Mouse (Mus musculus) right cerebral cortex, postnatal 10 days (tissue): ENCODE measurements around the gene Olfr836.
"Not testable (repeated sequence)": the region's sequence is repeated elsewhere in the genome, so short reads cannot be mapped to it uniquely, and the experiment has no call there.

Source experiments
- DNase-seq, 2 experiments: peaks; one replicate each; pipeline ENCODE4 v3.0.0; 2021; ENCODE audit warnings: low spot score in 2 of 2

Olfr836 gene

DNA sequence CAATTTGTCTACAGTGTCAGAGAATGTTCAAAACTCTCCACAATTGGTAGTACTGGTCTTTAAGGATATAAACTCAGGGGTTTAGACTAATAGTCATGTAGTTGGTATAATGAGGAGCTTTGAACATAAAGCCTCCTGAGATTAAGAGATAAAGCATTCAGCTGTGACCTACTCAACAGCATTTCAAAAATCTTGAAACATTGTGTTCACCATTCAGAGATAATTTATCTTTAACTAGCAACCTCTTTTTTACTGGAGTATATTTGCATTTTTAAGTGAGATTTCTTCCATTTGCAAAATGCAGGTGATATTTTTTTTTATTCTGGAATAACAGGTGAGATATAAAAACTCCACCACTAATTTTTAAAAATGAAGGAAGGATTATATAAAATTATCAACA is at the start of gene Olfr836:
Gene Olfr836, plus strand, starts transcription at position 301 of the 400 bp plus-strand sequence.
- no peak for DNase-seq

DNA sequence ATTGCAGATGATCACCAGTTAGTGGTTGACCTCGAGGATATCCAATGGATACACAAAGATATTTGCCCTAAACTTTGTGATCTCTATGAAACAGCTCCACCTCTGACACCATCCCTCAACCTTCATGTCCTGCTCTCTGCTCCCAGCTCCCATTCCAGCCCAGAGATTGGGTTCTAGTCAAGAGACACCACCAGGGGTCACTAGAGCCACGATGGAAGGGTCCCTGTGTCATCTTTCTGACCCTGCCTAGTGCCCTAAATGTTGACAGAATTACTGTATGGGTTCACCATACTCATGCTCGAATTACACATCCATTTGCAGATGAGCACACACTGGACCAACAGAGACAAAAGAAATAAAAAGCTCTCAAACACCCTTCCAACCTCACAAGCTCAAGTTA is 35.2 kb upstream of the Olfr836 start:
- no peak for DNase-seq

DNA sequence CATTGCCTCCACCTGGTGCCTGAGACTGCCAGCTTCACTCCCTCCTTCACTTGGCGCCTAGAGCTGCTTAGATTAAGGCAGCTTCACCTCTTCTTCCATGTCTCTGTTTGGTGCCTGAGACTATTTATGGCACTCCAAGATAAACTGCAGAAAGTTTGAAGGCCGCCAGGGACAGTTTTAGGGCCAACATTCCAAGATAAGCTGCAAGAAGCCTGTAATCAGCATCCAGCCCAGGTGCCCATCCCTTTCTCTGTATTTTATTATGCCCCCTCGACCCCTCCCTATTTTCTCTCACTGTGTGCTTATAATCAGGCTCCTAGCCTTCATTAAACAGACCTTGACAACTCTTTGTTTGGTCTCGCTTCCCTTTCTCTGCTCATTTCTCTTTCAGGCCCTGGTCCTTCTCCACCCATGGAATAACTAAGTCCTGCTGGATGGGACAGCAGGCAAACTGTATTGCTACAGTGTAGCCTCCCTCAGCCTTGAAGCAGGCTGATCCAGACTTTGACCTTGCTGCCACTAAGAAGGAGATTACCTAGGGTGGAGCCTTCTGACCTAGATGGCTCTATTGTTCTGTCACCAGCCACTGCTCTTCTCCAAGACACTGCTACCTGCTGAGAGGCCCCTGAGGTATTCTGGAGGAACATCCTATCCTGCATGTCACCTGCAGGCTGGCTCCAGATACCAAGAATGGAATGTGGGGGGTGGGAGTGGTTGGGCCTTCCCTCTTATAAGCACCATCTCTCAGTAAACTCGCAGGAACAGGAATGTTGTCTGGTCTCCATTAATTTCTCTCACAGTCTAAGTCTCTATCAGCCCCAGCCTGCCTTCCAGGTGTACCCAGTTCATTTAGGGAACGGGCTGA is 27.1 kb upstream of the Olfr836 start:
- DNase-seq = not testable (repeated sequence)

DNA sequence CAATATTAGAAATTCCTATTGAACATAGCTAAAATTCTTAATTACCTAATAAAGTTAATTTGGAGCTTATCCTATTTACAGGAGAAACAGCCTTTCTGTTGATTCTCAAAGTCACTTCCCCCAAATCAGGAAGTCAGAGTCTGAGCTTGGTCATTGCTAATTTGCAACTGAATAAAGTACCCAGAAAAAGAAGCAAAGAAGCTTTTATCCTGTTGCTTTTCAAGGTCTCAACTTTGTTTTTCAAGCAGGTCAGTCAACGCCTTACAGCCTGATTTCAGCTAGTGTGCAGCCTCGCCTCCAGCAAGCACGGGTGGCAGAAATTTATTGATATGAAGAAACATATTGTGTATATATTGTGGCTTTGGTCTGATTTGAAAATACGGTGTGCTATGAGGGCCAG is 22.9 kb upstream of the Olfr836 start:
- no peak for DNase-seq

DNA sequence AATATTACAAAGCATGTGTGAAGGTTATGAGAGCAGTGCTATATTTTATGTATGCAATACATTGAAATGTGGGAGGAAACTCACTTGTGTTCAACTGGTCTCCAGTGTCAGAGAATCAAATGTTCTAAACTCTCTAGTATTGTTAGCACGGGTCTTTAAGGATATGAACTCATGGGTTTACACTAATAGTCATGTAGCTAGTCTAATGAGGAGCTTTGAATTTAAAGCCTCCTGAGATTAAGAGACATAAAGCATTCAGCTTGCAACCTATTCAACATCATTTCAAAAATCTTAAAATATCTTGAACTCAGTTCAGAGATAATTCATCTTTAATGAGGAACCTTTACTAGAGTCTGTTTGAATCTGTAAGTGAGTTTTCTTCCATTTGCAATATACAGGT is 15.8 kb downstream of the Olfr836 start, which contains the start of gene Olfr837:
Gene Olfr837, plus strand, starts transcription at position 301 of the 400 bp plus-strand sequence.
- DNase-seq = no peak
